Mouse (Mus musculus) hindbrain, embryonic 16.5 days (tissue): ENCODE measurements around the gene Gm11757. TPM values are rescaled to one million over a fixed set of nuclear protein-coding genes. Genes with fewer than 3 reads are reported as not detected.
"Not testable (repeated sequence)": the region's sequence is repeated elsewhere in the genome, so short reads cannot be mapped to it uniquely, and the experiment has no call there.

Experiments used
- ATAC-seq: fragments of 200-750 bp; cut with Nextera tagmentation; 2 replicates; pipeline ENCODE4 v1.8.0; 2017; ENCODE audit warnings: moderate TSS enrichment, moderate library complexity
- H3K27ac ChIP-seq: fragments of 300-500 bp; sonication (generic); 2 replicates; pipeline ENCODE4 v1.5.1; 2014; ENCODE audit warnings: low read depth, mild to moderate bottlenecking, control low read depth, low read length, moderate library complexity
- H3K27me3 ChIP-seq: fragments of 300-500 bp; sonication (generic); replicated peaks from 2 replicates; pipeline ENCODE4 v1.6.1; 2014; ENCODE audit warnings: low read length; ENCODE audit not compliant: control insufficient read depth, insufficient read depth
- H3K36me3 ChIP-seq: fragments of 300-500 bp; sonication (generic); 2 replicates; pipeline ENCODE4 v1.6.1; 2014; ENCODE audit warnings: mild to moderate bottlenecking, low read length, moderate library complexity, mixed read lengths; ENCODE audit not compliant: control insufficient read depth, insufficient read depth
- H3K4me1 ChIP-seq: fragments of 300-500 bp; sonication (generic); 2 replicates; pipeline ENCODE4 v1.6.1; 2014; ENCODE audit warnings: low read depth, low read length; ENCODE audit not compliant: control insufficient read depth, insufficient read depth
- H3K4me2 ChIP-seq: fragments of 300-500 bp; sonication (generic); 2 replicates; pipeline ENCODE4 v1.6.1; 2014; ENCODE audit warnings: mild to moderate bottlenecking, low read length, control low read depth, moderate library complexity
- H3K4me3 ChIP-seq: fragments of 300-500 bp; sonication (generic); 2 replicates; pipeline ENCODE4 v1.5.1; 2014; ENCODE audit warnings: mild to moderate bottlenecking, low read length, control low read depth, moderate library complexity
- H3K9ac ChIP-seq: fragments of 300-500 bp; sonication (generic); 2 replicates; pipeline ENCODE4 v1.6.1; 2014; ENCODE audit warnings: low read depth, mild to moderate bottlenecking, control low read depth, low read length, moderate library complexity
- H3K9me3 ChIP-seq: fragments of 300-500 bp; sonication (generic); 2 replicates; pipeline ENCODE4 v1.6.1; 2014; ENCODE audit warnings: mild to moderate bottlenecking, low read length, moderate library complexity; ENCODE audit not compliant: control insufficient read depth
- WGBS: fragments of 180-500 bp; shearing (Covaris S2); extraction: QIAGEN DNeasy Blood & Tissue Kit; methylation state at CpG from one replicate; pipeline ENCODE4 v1.1.7; 2014; 5-methylcytosine and 5-hydroxymethylcytosine counted together
- polyA plus RNA-seq: library from polyadenylated mRNA; unstranded; fragments of >200 nt; fragmentation: Nextera tagmentation; extraction: Ambion mirVana; gene quantifications from 2 replicates; pipeline ENCODE4 v1.2.1, GENCODE M21; 2015

Gene Gm11757
- polyA plus RNA-seq = not detected in 2 replicates

- not testable (repeated sequence) for H3K9ac ChIP-seq, ATAC-seq, H3K4me1 ChIP-seq, H3K9me3 ChIP-seq, H3K27me3 ChIP-seq, H3K4me3 ChIP-seq, H3K36me3 ChIP-seq, H3K27ac ChIP-seq, H3K4me2 ChIP-seq
- WGBS = no CpG with 5 or more reads among the region's 4 CpGs
Observed at GRCm38 (mm10) chr4:73891012-73891411, at the start of gene Gm11757. Gene Gm11757 (minus strand): TSS chr4:73891112.

DNA sequence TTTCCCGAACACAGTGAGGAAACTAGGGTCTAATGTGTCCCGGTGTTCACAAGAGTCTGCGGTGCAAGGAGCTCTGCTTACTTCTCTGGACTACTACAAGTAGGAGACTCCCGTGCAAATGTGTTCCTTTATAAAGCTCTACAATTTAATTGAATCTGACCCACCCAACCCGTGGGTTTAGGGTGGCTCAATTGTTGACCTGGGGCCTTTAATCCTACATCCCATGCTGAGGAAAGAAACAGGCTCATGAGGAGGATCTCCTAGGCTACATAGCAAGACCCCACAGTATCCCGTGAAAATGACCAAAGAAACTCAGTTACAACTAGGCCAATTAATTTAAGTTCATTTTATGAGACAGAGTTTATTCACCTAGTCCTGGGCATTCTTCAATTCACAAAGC lies 29.7 kb upstream of the Gm11757 start, which contains the start of gene Gm11756:
Gm11756 (minus strand) TSS at position 101 of the 400 bp plus-strand sequence.
- not testable (repeated sequence) for ATAC-seq
- 93% methylated on average over 6 of the region's 6 CpGs for WGBS

GRCm38 (mm10) chr4:73905853-73906252 lies 14.9 kb upstream of the Gm11757 start, which contains the start of gene Gm13871:
Gene Gm13871 (minus strand): TSS chr4:73905953.
- not testable (repeated sequence) for H3K4me3 ChIP-seq, H3K9ac ChIP-seq, H3K4me2 ChIP-seq, H3K27me3 ChIP-seq, H3K27ac ChIP-seq, ATAC-seq, H3K36me3 ChIP-seq, H3K4me1 ChIP-seq, H3K9me3 ChIP-seq
- no CpG with 5 or more reads among the region's 4 CpGs for WGBS

More for the DNA sequence above, 29.7 kb upstream of the Gm11757 start, which contains the start of gene Gm11756:
- not testable (repeated sequence) for H3K9me3 ChIP-seq, H3K36me3 ChIP-seq, H3K9ac ChIP-seq, H3K4me1 ChIP-seq, H3K27me3 ChIP-seq, H3K4me2 ChIP-seq, H3K4me3 ChIP-seq, H3K27ac ChIP-seq

DNA sequence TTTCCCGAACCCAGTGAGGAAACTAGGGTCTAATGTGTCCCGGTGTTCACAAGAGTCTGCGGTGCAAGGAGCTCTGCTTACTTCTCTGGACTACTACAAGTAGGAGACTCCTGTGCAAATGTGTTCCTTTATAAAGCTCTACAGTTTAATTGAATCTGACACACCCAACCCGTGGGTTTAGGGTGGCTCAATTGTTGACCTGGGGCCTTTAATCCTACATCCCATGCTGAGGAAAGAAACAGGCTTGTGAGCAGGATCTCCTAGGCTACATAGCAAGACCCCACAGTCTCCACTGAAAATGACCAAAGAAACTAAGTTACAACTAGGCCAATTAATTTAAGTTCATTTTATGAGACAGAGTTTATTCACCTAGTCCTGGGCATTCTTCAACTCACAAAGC lies 14.7 kb downstream of the Gm11757 start, which contains the start of gene Gm11758:
Gm11758 (minus strand) TSS at position 101 of the 400 bp plus-strand sequence.
- H3K36me3 ChIP-seq, H3K4me3 ChIP-seq: not testable (repeated sequence)

More for the DNA sequence above, 14.7 kb downstream of the Gm11757 start, which contains the start of gene Gm11758:
- no CpG with 5 or more reads among the region's 4 CpGs for WGBS
- H3K4me1 ChIP-seq, H3K9me3 ChIP-seq, H3K27me3 ChIP-seq, ATAC-seq, H3K4me2 ChIP-seq, H3K9ac ChIP-seq, H3K27ac ChIP-seq: not testable (repeated sequence)

Other genes starting within 250 kb of the Gm11757 start
- not detected in 2 replicates for gene Gm11239, start 222.8 kb downstream of the Gm11757 start, polyA plus RNA-seq
- gene Gm428, start 207.6 kb downstream of the Gm11757 start, polyA plus RNA-seq = not detected in 2 replicates
- 0.46 and 0.57 TPM in 2 replicates for gene Rasef, start 100.1 kb downstream of the Gm11757 start, polyA plus RNA-seq
- gene Gm11758, start 14.8 kb downstream of the Gm11757 start, polyA plus RNA-seq = not detected in 2 replicates
- not detected in 2 replicates for gene Gm13871, start 14.8 kb upstream of the Gm11757 start, polyA plus RNA-seq
- not detected in 2 replicates for gene Gm11756, start 29.6 kb upstream of the Gm11757 start, polyA plus RNA-seq
- 0.36 TPM in 1 of 2 replicates, not detected in the other for gene 2310002L09Rik, start 59.7 kb upstream of the Gm11757 start, polyA plus RNA-seq
- 34.9 and 37.3 TPM in 2 replicates for gene Frmd3, start 122.3 kb upstream of the Gm11757 start, polyA plus RNA-seq